Mouse (Mus musculus) embryonic facial prominence, embryonic 13.5 days (tissue): Measurements from ENCODE around the gene Ccdc34. TPM values are rescaled to one million over a fixed set of nuclear protein-coding genes. Genes with fewer than 3 reads are reported as not detected.
"Not testable (repeated sequence)": the region's sequence is repeated elsewhere in the genome, so short reads cannot be mapped to it uniquely, and the experiment has no call there.

ENCODE experiments used
- ATAC-seq: fragments of 200-750 bp; cut with Nextera tagmentation; 2 replicates; pipeline ENCODE4 v1.8.0; 2017; ENCODE audit warnings: low read depth; ENCODE audit not compliant: insufficient number of reproducible peaks, insufficient read depth, low FRiP score, low TSS enrichment
- H3K27ac ChIP-seq: fragments of 300-500 bp; sonication (generic); 2 replicates; pipeline ENCODE4 v1.5.1; 2015; ENCODE audit warnings: moderate library complexity, mild to moderate bottlenecking, inconsistent platforms
- H3K27me3 ChIP-seq: fragments of 300-500 bp; sonication (generic); 2 replicates; pipeline ENCODE4 v1.6.1; 2015; ENCODE audit warnings: mild to moderate bottlenecking, inconsistent platforms
- H3K36me3 ChIP-seq: fragments of 300-500 bp; sonication (generic); 2 replicates; pipeline ENCODE4 v1.6.1; 2015; ENCODE audit warnings: mild to moderate bottlenecking, inconsistent platforms
- H3K4me1 ChIP-seq: fragments of 300-500 bp; sonication (generic); 2 replicates; pipeline ENCODE4 v1.6.1; 2015; ENCODE audit warnings: inconsistent platforms
- H3K4me2 ChIP-seq: fragments of 300-500 bp; sonication (generic); 2 replicates; pipeline ENCODE4 v1.6.1; 2015; ENCODE audit warnings: moderate library complexity, mild to moderate bottlenecking, inconsistent platforms
- H3K4me3 ChIP-seq: fragments of 300-500 bp; sonication (generic); 2 replicates; pipeline ENCODE4 v1.5.1; 2015; ENCODE audit warnings: mild to moderate bottlenecking, inconsistent platforms
- H3K9ac ChIP-seq: fragments of 300-500 bp; sonication (generic); 2 replicates; pipeline ENCODE4 v1.6.1; 2015; ENCODE audit warnings: mild to moderate bottlenecking, inconsistent platforms
- H3K9me3 ChIP-seq: fragments of 300-500 bp; sonication (generic); 2 replicates; pipeline ENCODE4 v1.6.1; 2016; ENCODE audit warnings: inconsistent platforms
- WGBS: fragments of 180-500 bp; shearing (Covaris S2); methylation state at CpG from one replicate; pipeline ENCODE4 v1.1.7; 2015; ENCODE audit warnings: mixed read lengths; 5-methylcytosine and 5-hydroxymethylcytosine counted together
- polyA plus RNA-seq: library from polyadenylated mRNA; unstranded; fragments of >200 nt; fragmentation: Nextera tagmentation; extraction: Ambion mirVana; gene quantifications from 2 replicates; pipeline ENCODE4 v1.2.1, GENCODE M21; 2015

Ccdc34 gene
- polyA plus RNA-seq, 1 experiment from 2014 or later = 54.1 TPM

- no peaks in the 10 kb centered on the region for H3K9me3 ChIP-seq
- H3K4me3 ChIP-seq = no peak overlapping the region
- no peaks in the 10 kb centered on the region for H3K27me3 ChIP-seq
- H3K27ac ChIP-seq = peak overlapping the region; percentile 62
- WGBS = 24% methylated on average over 3 of the region's 3 CpGs
- peak; percentile 87 for ATAC-seq
- peaks cover 18% of the 10 kb centered on the region for H3K4me1 ChIP-seq
- no peak overlapping the region for H3K9ac ChIP-seq
- no peak overlapping the region for H3K4me2 ChIP-seq
- no peaks in the 10 kb centered on the region for H3K36me3 ChIP-seq
Observed at GRCm38 (mm10) chr2:110085701-110086143, 68.1 kb downstream of the Ccdc34 start.

DNA sequence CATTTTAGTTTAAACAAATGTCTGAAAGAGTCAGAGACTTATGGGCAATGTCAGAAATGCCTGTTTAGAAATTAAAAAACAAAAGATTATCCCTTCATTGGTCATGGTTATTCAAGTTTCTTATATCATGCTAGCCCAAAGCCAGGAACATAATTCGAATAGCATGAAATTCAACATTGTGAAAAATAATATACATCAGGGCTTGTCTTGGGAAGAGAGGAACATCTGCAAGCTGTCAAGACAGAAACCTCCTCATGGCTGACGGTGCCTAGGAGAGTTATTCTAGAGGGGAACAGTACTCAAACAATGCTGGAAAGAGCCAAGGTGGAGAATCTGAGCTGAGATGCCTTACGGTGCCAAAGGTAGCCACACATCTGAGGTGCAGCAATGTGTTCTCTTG is 96.5 kb downstream of the Ccdc34 start:
- Histone ChIP-seq H3K9ac (no peak overlapping the region), H3K27ac (0 out of 2 replicates have a peak overlapping the region, but pooled peaks have one; percentile 2), H3K4me3 (no peak overlapping the region), H3K36me3 (no peaks in the 10 kb centered on the region), H3K4me1 (no peaks in the 10 kb centered on the region; the same call in 1 of the 2 replicates), H3K9me3 (no peaks in the 10 kb centered on the region), H3K4me2 (no peak overlapping the region), H3K27me3 (no peaks in the 10 kb centered on the region)
- WGBS = 63% methylated on average over 3 of the region's 3 CpGs
- ATAC-seq = no peak

DNA sequence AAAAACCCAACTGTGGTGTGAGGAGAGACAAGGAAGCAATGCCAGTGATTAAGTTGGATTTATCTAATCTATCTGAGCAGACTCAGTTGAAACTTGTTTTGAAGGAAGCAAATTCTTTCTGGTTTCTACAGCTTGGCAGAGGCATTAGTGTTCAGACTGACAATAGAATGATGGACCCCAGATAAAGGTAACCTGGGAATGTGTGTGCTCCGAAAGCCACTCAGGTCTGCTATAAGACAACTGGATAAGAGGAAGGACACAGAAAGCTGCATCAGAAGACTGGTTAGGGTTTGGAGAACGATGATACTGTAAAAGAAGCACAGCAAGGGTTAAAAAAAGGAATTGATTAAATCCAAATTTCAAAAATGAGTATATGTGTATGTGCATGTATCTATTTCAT is 111.8 kb downstream of the Ccdc34 start:
- Histone ChIP-seq H3K27me3 (no peaks in the 10 kb centered on the region), H3K4me2 (no peak overlapping the region), H3K9me3 (no peaks in the 10 kb centered on the region), H3K36me3 (no peaks in the 10 kb centered on the region), H3K4me1 (peaks cover 4% of the 10 kb centered on the region; the same call in 1 of the 2 replicates), H3K4me3 (no peak overlapping the region), H3K9ac (no peak overlapping the region), H3K27ac (peak overlapping the region; percentile 49)
- WGBS = 74% methylated on average over 2 of the region's 2 CpGs
- no peak for ATAC-seq

GRCm38 (mm10) chr2:110131573-110131972 is 114.0 kb downstream of the Ccdc34 start:
- no peak overlapping the region for H3K4me2 ChIP-seq

DNA sequence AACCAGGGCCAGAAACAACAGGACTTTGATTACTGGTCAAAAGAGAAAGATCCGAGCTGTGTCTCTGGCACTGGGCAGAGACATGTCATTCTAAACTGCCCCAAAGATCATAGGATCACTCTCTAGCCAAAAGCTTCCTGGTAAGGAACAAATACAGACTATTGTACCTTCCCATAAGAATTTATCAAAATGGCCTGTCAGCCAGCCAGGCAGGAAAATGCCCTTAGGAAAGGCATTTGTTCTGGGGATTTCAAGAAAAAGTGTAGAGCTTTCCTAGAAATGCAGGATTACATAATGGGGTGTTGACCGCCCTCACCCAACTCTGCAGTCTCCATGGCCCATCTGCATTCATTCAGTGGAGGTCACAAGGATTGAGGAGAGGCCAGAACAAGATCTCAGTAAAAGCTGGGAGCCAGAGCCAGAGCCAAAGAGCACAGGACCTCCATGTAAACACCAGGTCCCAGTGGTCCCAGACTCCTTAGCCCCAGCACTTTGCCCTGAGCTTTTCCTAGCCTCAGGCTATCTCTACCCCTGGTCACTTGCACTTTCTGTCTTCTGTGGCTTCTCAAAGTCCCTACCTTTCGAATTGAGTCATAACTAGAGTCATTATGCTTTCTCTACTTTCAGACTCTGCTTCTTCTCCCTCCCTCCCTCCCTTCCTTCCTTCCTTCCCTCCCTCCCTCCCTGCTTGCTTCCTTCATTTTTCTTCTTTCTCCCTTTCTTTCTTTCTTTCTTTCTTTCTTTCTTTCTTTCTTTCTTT is 115.9 kb downstream of the Ccdc34 start:
- no peak overlapping the region for H3K27ac ChIP-seq
- no peak overlapping the region for H3K9ac ChIP-seq
- WGBS = 61% methylated on average over 3 of the region's 3 CpGs
- H3K4me2 ChIP-seq = no peak overlapping the region
- peaks cover 4% of the 10 kb centered on the region; the same call in 1 of the 2 replicates for H3K4me1 ChIP-seq
- H3K36me3 ChIP-seq = no peaks in the 10 kb centered on the region
- no peak overlapping the region for H3K4me3 ChIP-seq
- no peaks in the 10 kb centered on the region for H3K27me3 ChIP-seq
- no peaks in the 10 kb centered on the region for H3K9me3 ChIP-seq
- ATAC-seq = no peak

More at GRCm38 (mm10) chr2:110131573-110131972, 114.0 kb downstream of the Ccdc34 start:
- Histone ChIP-seq H3K9me3 (no peaks in the 10 kb centered on the region), H3K9ac (no peak overlapping the region), H3K36me3 (no peaks in the 10 kb centered on the region), H3K27me3 (no peaks in the 10 kb centered on the region), H3K4me3 (no peak overlapping the region), H3K27ac (no peak overlapping the region), H3K4me1 (peaks cover 4% of the 10 kb centered on the region; the same call in 1 of the 2 replicates)
- 26% methylated on average over 2 of the region's 2 CpGs for WGBS
- no peak for ATAC-seq

DNA sequence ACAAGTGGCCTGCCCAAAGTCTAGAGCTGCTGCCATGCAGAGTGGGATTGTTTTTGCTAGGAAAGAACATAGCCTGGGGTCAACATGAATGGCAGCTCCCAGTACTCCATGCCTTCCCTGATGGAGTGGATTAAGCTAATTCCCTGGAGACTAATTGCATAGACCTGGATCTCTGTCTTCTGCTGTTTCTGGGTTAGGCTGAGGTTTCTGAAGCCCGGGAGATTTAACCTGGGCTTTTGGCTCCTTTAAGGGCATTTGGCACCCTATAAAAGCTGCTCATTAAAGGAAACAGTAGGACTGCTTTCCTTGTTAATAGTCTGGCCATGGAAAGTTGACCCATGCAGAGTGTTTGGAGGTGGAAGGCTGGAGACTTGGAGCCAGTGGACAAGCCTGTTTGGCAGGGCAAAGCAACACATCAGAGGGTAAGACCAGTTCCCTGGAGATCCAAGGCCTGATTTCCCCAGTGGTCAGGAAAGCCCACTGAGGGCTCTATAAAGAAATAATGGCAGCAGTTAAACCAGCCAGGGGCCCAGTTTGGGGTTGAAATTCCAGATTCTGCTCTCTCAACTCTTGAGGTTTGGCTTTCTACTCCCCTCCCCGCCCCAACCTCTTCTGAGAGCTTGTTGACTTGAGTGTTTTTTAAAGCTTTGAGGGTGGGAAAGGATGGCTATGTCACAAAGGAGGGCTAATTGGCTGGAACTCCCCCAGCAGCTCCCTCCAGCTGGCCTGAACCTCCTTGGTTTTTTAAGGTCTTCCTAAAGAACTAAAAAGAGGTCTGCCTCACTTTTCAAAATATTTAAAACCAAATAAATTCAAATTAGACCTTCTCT is 117.4 kb downstream of the Ccdc34 start:
- no peak overlapping the region for H3K27ac ChIP-seq
- H3K4me2 ChIP-seq = no peak overlapping the region
- no peaks in the 10 kb centered on the region for H3K9me3 ChIP-seq
- no peaks in the 10 kb centered on the region for H3K36me3 ChIP-seq
- H3K27me3 ChIP-seq = no peaks in the 10 kb centered on the region
- no peak for ATAC-seq
- no peak overlapping the region for H3K4me3 ChIP-seq
- WGBS = 38% methylated on average over 2 of the region's 2 CpGs
- H3K9ac ChIP-seq = no peak overlapping the region
- peaks cover 4% of the 10 kb centered on the region; the same call in 1 of the 2 replicates for H3K4me1 ChIP-seq

DNA sequence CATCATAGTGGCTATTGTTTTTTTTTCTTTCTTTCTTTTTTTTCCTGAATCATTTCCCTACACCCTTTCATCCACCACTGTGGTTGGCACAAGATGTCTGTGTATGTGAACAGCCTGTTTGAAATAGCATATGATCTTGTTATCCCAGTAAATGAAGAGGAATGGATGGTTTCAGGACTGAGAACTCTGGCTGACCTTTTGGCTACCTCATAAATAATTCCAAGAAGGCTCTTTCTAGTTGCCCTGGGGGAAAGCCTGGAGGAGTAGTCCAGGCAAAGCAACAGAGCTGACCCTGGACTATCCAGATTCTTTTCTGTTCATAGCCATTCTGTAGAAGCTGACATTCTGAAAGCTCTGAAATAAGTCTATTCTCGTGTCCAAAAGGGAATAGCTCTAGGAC is 119.7 kb downstream of the Ccdc34 start:
- 73% methylated on average over 1 of the region's 1 CpGs for WGBS

GRCm38 (mm10) chr2:110138096-110138495 is 120.5 kb downstream of the Ccdc34 start:
- Histone ChIP-seq H3K9ac (no peak overlapping the region), H3K9me3 (no peaks in the 10 kb centered on the region), H3K4me3 (no peak overlapping the region), H3K27ac (no peak overlapping the region), H3K4me2 (no peak overlapping the region), H3K36me3 (no peaks in the 10 kb centered on the region), H3K4me1 (no peaks in the 10 kb centered on the region), H3K27me3 (no peaks in the 10 kb centered on the region)
- 95% methylated on average over 1 of the region's 1 CpGs for WGBS
- ATAC-seq = no peak

More for the DNA sequence above, 119.7 kb downstream of the Ccdc34 start:
- Histone ChIP-seq H3K27me3 (no peaks in the 10 kb centered on the region), H3K36me3 (no peaks in the 10 kb centered on the region), H3K27ac (no peak overlapping the region), H3K4me1 (no peaks in the 10 kb centered on the region), H3K9ac (no peak overlapping the region), H3K9me3 (no peaks in the 10 kb centered on the region), H3K4me2 (no peak overlapping the region), H3K4me3 (no peak overlapping the region)
- ATAC-seq = no peak

GRCm38 (mm10) chr2:110147980-110148379 is 130.4 kb downstream of the Ccdc34 start:
- H3K4me1 ChIP-seq, H3K4me2 ChIP-seq, H3K27me3 ChIP-seq, ATAC-seq, H3K27ac ChIP-seq, H3K9me3 ChIP-seq, H3K9ac ChIP-seq, H3K4me3 ChIP-seq, H3K36me3 ChIP-seq: not testable (repeated sequence)

- ATAC-seq = no peak
- Histone ChIP-seq H3K4me3 (no peak overlapping the region), H3K27ac (no peak overlapping the region), H3K27me3 (no peaks in the 10 kb centered on the region), H3K4me2 (no peak overlapping the region), H3K36me3 (no peaks in the 10 kb centered on the region), H3K9me3 (no peaks in the 10 kb centered on the region), H3K9ac (no peak overlapping the region), H3K4me1 (peaks cover 8% of the 10 kb centered on the region; the same call in 1 of the 2 replicates)
Observed at GRCm38 (mm10) chr2:110149246-110149645, 131.6 kb downstream of the Ccdc34 start.

DNA sequence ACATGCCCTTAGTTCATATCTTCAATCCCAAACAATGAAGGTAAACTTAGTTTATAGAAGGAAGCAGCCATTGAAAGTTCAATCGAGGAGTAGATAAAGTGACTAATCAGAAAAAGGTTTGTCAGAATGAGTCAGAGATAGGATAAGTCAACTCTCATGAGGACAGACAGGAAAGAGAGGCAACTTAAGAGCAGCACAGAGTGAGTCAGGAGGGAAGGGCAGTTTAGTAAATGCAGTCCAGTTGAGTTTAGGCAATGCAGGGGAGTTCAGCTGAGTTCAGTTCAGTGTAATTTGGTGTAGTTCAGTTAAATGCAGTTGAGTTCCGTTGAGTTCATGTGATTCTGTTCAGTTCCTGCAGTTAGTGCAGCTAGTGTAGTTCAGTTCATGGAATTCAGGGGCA is 138.7 kb downstream of the Ccdc34 start:
- Histone ChIP-seq H3K27me3 (no peaks in the 10 kb centered on the region), H3K9ac (no peak overlapping the region), H3K36me3 (no peaks in the 10 kb centered on the region), H3K4me3 (no peak overlapping the region), H3K4me2 (no peak overlapping the region), H3K4me1 (no peaks in the 10 kb centered on the region), H3K27ac (no peak overlapping the region), H3K9me3 (peaks cover 2% of the 10 kb centered on the region; the same call in 1 of the 2 replicates)
- 77% methylated on average over 2 of the region's 2 CpGs for WGBS
- ATAC-seq = no peak

DNA sequence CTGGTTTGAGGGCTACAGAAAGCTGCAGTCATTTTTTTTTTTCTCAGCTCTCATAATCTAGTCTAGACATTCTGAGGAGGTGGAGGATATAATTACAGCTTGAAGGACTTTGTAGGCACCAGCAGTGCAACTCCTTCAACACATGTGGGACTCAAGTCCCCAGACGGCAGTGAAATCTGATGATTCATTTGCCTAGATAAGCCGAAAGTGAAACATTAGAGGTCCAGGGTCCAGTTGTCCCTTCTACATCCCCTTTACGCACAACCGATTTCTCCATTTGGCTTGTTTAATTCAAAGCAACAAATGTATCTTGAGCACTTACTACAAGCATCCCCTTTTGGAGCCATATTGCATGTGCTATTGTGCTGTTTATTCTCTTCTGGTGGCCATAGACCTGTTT is 147.4 kb downstream of the Ccdc34 start:
- H3K27me3 ChIP-seq = no peaks in the 10 kb centered on the region
- ATAC-seq = no peak
- H3K36me3 ChIP-seq = no peaks in the 10 kb centered on the region
- H3K4me1 ChIP-seq = no peaks in the 10 kb centered on the region
- no peak overlapping the region for H3K4me2 ChIP-seq
- H3K9ac ChIP-seq = no peak overlapping the region
- H3K4me3 ChIP-seq = no peak overlapping the region
- 79% methylated on average over 4 of the region's 4 CpGs for WGBS
- no peaks in the 10 kb centered on the region for H3K9me3 ChIP-seq
- H3K27ac ChIP-seq = no peak overlapping the region
